Mouse (Mus musculus) hindbrain, embryonic 13.5 days (tissue): ENCODE data around the gene Casc4. TPM values are rescaled to one million over a fixed set of nuclear protein-coding genes. Genes with fewer than 3 reads are reported as not detected.

Experiments
- ATAC-seq: fragments of 200-750 bp; cut with Nextera tagmentation; 2 replicates; pipeline ENCODE4 v1.8.0; 2017; ENCODE audit warnings: moderate TSS enrichment; ENCODE audit not compliant: low FRiP score
- H3K27ac ChIP-seq: fragments of 300-500 bp; sonication (generic); 2 replicates; pipeline ENCODE4 v1.5.1; 2015; ENCODE audit warnings: inconsistent platforms, mild to moderate bottlenecking, moderate library complexity
- H3K27me3 ChIP-seq: fragments of 300-500 bp; sonication (generic); 2 replicates; pipeline ENCODE4 v1.6.1; 2015; ENCODE audit warnings: mild to moderate bottlenecking, inconsistent platforms
- H3K36me3 ChIP-seq: fragments of 300-500 bp; sonication (generic); 2 replicates; pipeline ENCODE4 v1.6.1; 2015; ENCODE audit warnings: mild to moderate bottlenecking, inconsistent platforms
- H3K4me1 ChIP-seq: fragments of 300-500 bp; sonication (generic); replicated peaks from 2 replicates; pipeline ENCODE4 v1.6.1; 2015; ENCODE audit warnings: inconsistent platforms
- H3K4me2 ChIP-seq: fragments of 300-500 bp; sonication (generic); 2 replicates; pipeline ENCODE4 v1.6.1; 2015; ENCODE audit warnings: inconsistent platforms, mild to moderate bottlenecking, moderate library complexity
- H3K4me3 ChIP-seq: fragments of 300-500 bp; sonication (generic); 2 replicates; pipeline ENCODE4 v1.5.1; 2015; ENCODE audit warnings: mild to moderate bottlenecking, inconsistent platforms
- H3K9ac ChIP-seq: fragments of 300-500 bp; sonication (generic); 2 replicates; pipeline ENCODE4 v1.6.1; 2015; ENCODE audit warnings: mild to moderate bottlenecking, inconsistent platforms
- H3K9me3 ChIP-seq: fragments of 300-500 bp; sonication (generic); 2 replicates; pipeline ENCODE4 v1.6.1; 2016; ENCODE audit warnings: inconsistent platforms
- WGBS: fragments of 180-500 bp; shearing (Covaris S2); methylation state at CpG from one replicate; pipeline ENCODE4 v1.1.7; 2015; 5-methylcytosine and 5-hydroxymethylcytosine counted together
- polyA plus RNA-seq: library from polyadenylated mRNA; unstranded; fragments of >200 nt; fragmentation: Nextera tagmentation; extraction: Ambion mirVana; gene quantifications from 2 replicates; pipeline ENCODE4 v1.2.1, GENCODE M21; 2015

The Casc4 gene
- polyA plus RNA-seq = 33.6 and 34.6 TPM in 2 replicates

- Histone ChIP-seq H3K36me3 (peaks cover 5% of the 10 kb centered on the region; the same call in 1 of the 2 replicates), H3K4me3 (peak within 1 kb of the TSS; percentile 94), H3K27me3 (peaks cover 12% of the 10 kb centered on the region), H3K4me2 (peak within 1 kb of the TSS; percentile 80), H3K9me3 (no peaks in the 10 kb centered on the region), H3K27ac (peak within 1 kb of the TSS; percentile 93), H3K9ac (peak within 1 kb of the TSS; percentile 96), H3K4me1 (peaks cover 31% of the 10 kb centered on the region)
- ATAC-seq = peak; percentile 95
- under 1% methylated on average over 28 of the region's 43 CpGs for WGBS
These were observed at the start of gene Casc4 for GRCm38 (mm10) chr2:121866632-121867050. Casc4 (plus strand) TSS chr2:121866970.

GRCm38 (mm10) chr2:121821787-121822186, 45.0 kb upstream of the Casc4 start:
- no peak overlapping the region for H3K27ac ChIP-seq
- no peak overlapping the region for H3K4me3 ChIP-seq
- no peaks in the 10 kb centered on the region for H3K4me1 ChIP-seq
- H3K9ac ChIP-seq = no peak overlapping the region
- H3K9me3 ChIP-seq = no peaks in the 10 kb centered on the region
- no peak for ATAC-seq
- no peaks in the 10 kb centered on the region for H3K27me3 ChIP-seq
- 89% methylated on average over 7 of the region's 7 CpGs for WGBS
- no peak overlapping the region for H3K4me2 ChIP-seq
- no peaks in the 10 kb centered on the region for H3K36me3 ChIP-seq

GRCm38 (mm10) chr2:121824653-121825052, 42.1 kb upstream of the Casc4 start:
- Histone ChIP-seq H3K27ac (no peak overlapping the region), H3K4me1 (no peaks in the 10 kb centered on the region), H3K4me2 (no peak overlapping the region), H3K9me3 (no peaks in the 10 kb centered on the region), H3K4me3 (no peak overlapping the region), H3K9ac (no peak overlapping the region), H3K27me3 (no peaks in the 10 kb centered on the region), H3K36me3 (no peaks in the 10 kb centered on the region)
- ATAC-seq = no peak
- WGBS = 76% methylated on average over 5 of the region's 5 CpGs

- Histone ChIP-seq H3K27me3 (no peaks in the 10 kb centered on the region), H3K27ac (no peak overlapping the region), H3K9ac (no peak overlapping the region), H3K4me3 (no peak overlapping the region), H3K4me1 (no peaks in the 10 kb centered on the region), H3K9me3 (no peaks in the 10 kb centered on the region), H3K36me3 (no peaks in the 10 kb centered on the region), H3K4me2 (no peak overlapping the region)
- WGBS = 28% methylated on average over 2 of the region's 2 CpGs
- no peak for ATAC-seq
These were observed 40.6 kb upstream of the Casc4 start for GRCm38 (mm10) chr2:121826189-121826588.

GRCm38 (mm10) chr2:121828411-121828810, 38.4 kb upstream of the Casc4 start:
- Histone ChIP-seq H3K36me3 (no peaks in the 10 kb centered on the region), H3K4me1 (peaks cover 5% of the 10 kb centered on the region), H3K4me3 (no peak overlapping the region), H3K27ac (no peak overlapping the region), H3K4me2 (no peak overlapping the region), H3K27me3 (no peaks in the 10 kb centered on the region), H3K9ac (no peak overlapping the region), H3K9me3 (no peaks in the 10 kb centered on the region)
- WGBS = 85% methylated on average over 3 of the region's 3 CpGs
- ATAC-seq = no peak

GRCm38 (mm10) chr2:121832484-121832894, 34.3 kb upstream of the Casc4 start:
- no peaks in the 10 kb centered on the region for H3K36me3 ChIP-seq
- H3K9me3 ChIP-seq = no peaks in the 10 kb centered on the region
- no peak overlapping the region for H3K27ac ChIP-seq
- H3K4me2 ChIP-seq = 0 out of 2 replicates have a peak overlapping the region, but pooled peaks have one; percentile 31
- 12% methylated on average over 5 of the region's 5 CpGs for WGBS
- H3K4me3 ChIP-seq = no peak overlapping the region
- peak; percentile 69; the same call in 1 of the 2 replicates for ATAC-seq
- H3K9ac ChIP-seq = peak overlapping the region; percentile 53
- no peaks in the 10 kb centered on the region for H3K27me3 ChIP-seq
- H3K4me1 ChIP-seq = peaks cover 5% of the 10 kb centered on the region

GRCm38 (mm10) chr2:121834926-121835325, 31.8 kb upstream of the Casc4 start:
- H3K4me2 ChIP-seq = no peak overlapping the region
- ATAC-seq = no peak
- 39% methylated on average over 3 of the region's 3 CpGs for WGBS
- H3K9ac ChIP-seq = no peak overlapping the region
- H3K9me3 ChIP-seq = no peaks in the 10 kb centered on the region
- no peak overlapping the region for H3K4me3 ChIP-seq
- no peaks in the 10 kb centered on the region for H3K27me3 ChIP-seq
- H3K36me3 ChIP-seq = no peaks in the 10 kb centered on the region
- H3K27ac ChIP-seq = no peak overlapping the region
- peaks cover 5% of the 10 kb centered on the region for H3K4me1 ChIP-seq

GRCm38 (mm10) chr2:121841453-121841852, 25.3 kb upstream of the Casc4 start:
- WGBS = 97% methylated on average over 3 of the region's 3 CpGs
- Histone ChIP-seq H3K4me3 (no peak overlapping the region), H3K4me2 (no peak overlapping the region), H3K36me3 (no peaks in the 10 kb centered on the region), H3K27me3 (no peaks in the 10 kb centered on the region), H3K27ac (no peak overlapping the region), H3K9ac (no peak overlapping the region), H3K9me3 (no peaks in the 10 kb centered on the region), H3K4me1 (no peaks in the 10 kb centered on the region)
- ATAC-seq = no peak

- H3K9ac ChIP-seq = no peak overlapping the region
- H3K4me3 ChIP-seq = no peak overlapping the region
- H3K27me3 ChIP-seq = no peaks in the 10 kb centered on the region
- no peak for ATAC-seq
- 71% methylated on average over 3 of the region's 3 CpGs for WGBS
- no peak overlapping the region for H3K27ac ChIP-seq
- H3K9me3 ChIP-seq = no peaks in the 10 kb centered on the region
- H3K36me3 ChIP-seq = no peaks in the 10 kb centered on the region
- H3K4me1 ChIP-seq = no peaks in the 10 kb centered on the region
- no peak overlapping the region for H3K4me2 ChIP-seq
These were observed 24.5 kb upstream of the Casc4 start for GRCm38 (mm10) chr2:121842249-121842648.

- ATAC-seq = no peak
- Histone ChIP-seq H3K27me3 (no peaks in the 10 kb centered on the region), H3K9ac (no peak overlapping the region), H3K27ac (no peak overlapping the region), H3K4me2 (no peak overlapping the region), H3K36me3 (no peaks in the 10 kb centered on the region), H3K9me3 (no peaks in the 10 kb centered on the region), H3K4me3 (no peak overlapping the region), H3K4me1 (no peaks in the 10 kb centered on the region)
- 76% methylated on average over 8 of the region's 8 CpGs for WGBS
These were observed 20.7 kb upstream of the Casc4 start for GRCm38 (mm10) chr2:121846050-121846449.

GRCm38 (mm10) chr2:121852045-121852444, 14.7 kb upstream of the Casc4 start:
- Histone ChIP-seq H3K4me3 (no peak overlapping the region), H3K4me2 (no peak overlapping the region), H3K27me3 (no peaks in the 10 kb centered on the region), H3K4me1 (no peaks in the 10 kb centered on the region), H3K9me3 (no peaks in the 10 kb centered on the region), H3K9ac (no peak overlapping the region), H3K27ac (no peak overlapping the region), H3K36me3 (no peaks in the 10 kb centered on the region)
- 77% methylated on average over 2 of the region's 2 CpGs for WGBS
- ATAC-seq = no peak

- whole genome bisulfite sequencing = 83% methylated on average over 3 of the region's 3 CpGs
- no peak overlapping the region for H3K9ac ChIP-seq
- H3K4me2 ChIP-seq = no peak overlapping the region
- H3K36me3 ChIP-seq = no peaks in the 10 kb centered on the region
- ATAC-seq = no peak
- H3K4me3 ChIP-seq = no peak overlapping the region
- H3K4me1 ChIP-seq = no peaks in the 10 kb centered on the region
- H3K27me3 ChIP-seq = peaks cover 7% of the 10 kb centered on the region; the same call in 1 of the 2 replicates
- no peaks in the 10 kb centered on the region for H3K9me3 ChIP-seq
- no peak overlapping the region for H3K27ac ChIP-seq
These were observed 12.8 kb upstream of the Casc4 start for GRCm38 (mm10) chr2:121853974-121854373.

GRCm38 (mm10) chr2:121859380-121859980, 7.3 kb upstream of the Casc4 start:
- Histone ChIP-seq H3K9me3 (no peaks in the 10 kb centered on the region), H3K27me3 (peaks cover 14% of the 10 kb centered on the region), H3K27ac (no peak overlapping the region), H3K9ac (no peak overlapping the region), H3K4me3 (no peak overlapping the region), H3K36me3 (no peaks in the 10 kb centered on the region), H3K4me2 (no peak overlapping the region), H3K4me1 (0 out of 2 replicates have a peak, but pooled peaks cover 3% of the 10 kb centered on the region)
- WGBS = 73% methylated on average over 5 of the region's 5 CpGs
- ATAC-seq = no peak
